Mouse (Mus musculus): ENCODE results near the gene Hoxa10. TPM values are rescaled to one million over a fixed set of nuclear protein-coding genes. Genes with fewer than 3 reads are reported as not detected.
A peak's percentile ranks its signal among the peaks of the same experiment; 100 is the strongest.

Hoxa10 gene
- total RNA-seq, 2 experiments from 2014 or later = 0.42 to 1.5 TPM

- DNase-seq = no peak
Observed at GRCm38 (mm10) chr6:52229558-52230416, 10.9 kb downstream of the Hoxa10 start.

GRCm38 (mm10) chr6:52228475-52229465, 11.9 kb downstream of the Hoxa10 start:
- DNase-seq = no peak

GRCm38 (mm10) chr6:52227470-52228222, 13.0 kb downstream of the Hoxa10 start:
- DNase-seq = no peak

- peak; percentile 68 for DNase-seq
Observed at GRCm38 (mm10) chr6:52226569-52227257, 13.9 kb downstream of the Hoxa10 start.

- peak; percentile 80 for DNase-seq
Observed at GRCm38 (mm10) chr6:52225612-52226568, 14.8 kb downstream of the Hoxa10 start.

GRCm38 (mm10) chr6:52224895-52225611, 15.6 kb downstream of the Hoxa10 start:
- no peak for DNase-seq

- no peak for DNase-seq
Observed at GRCm38 (mm10) chr6:52223939-52224760, 16.5 kb downstream of the Hoxa10 start.

- no peak for DNase-seq
Observed at GRCm38 (mm10) chr6:52222729-52223128, 17.9 kb downstream of the Hoxa10 start.

GRCm38 (mm10) chr6:52221993-52222685, 18.5 kb downstream of the Hoxa10 start:
- DNase-seq = peak; percentile 43

GRCm38 (mm10) chr6:52221337-52221992, 19.2 kb downstream of the Hoxa10 start, which contains the start of gene Hoxa7:
TSS of gene Hoxa7 (minus strand) at chr6:52221854.
- DNase-seq = peak; percentile 94

- DNase-seq = no peak
Observed at GRCm38 (mm10) chr6:52220865-52221310, 19.8 kb downstream of the Hoxa10 start.

- no peak for DNase-seq
Observed at GRCm38 (mm10) chr6:52220003-52220864, 20.4 kb downstream of the Hoxa10 start.

GRCm38 (mm10) chr6:52219234-52219942, 21.3 kb downstream of the Hoxa10 start:
- no peak for DNase-seq

GRCm38 (mm10) chr6:52218643-52219215, 21.9 kb downstream of the Hoxa10 start:
- no peak for DNase-seq
